In genomic region chr2:172370411-172371223, GRCm38 (mm10) we compare ENCODE assay signal across 8 mouse cellular contexts. TPM values are rescaled to one million over a fixed set of nuclear protein-coding genes. Genes with fewer than 3 reads are reported as not detected.
DNase-seq lines count a peak whose midpoint lies in the region; ATAC-seq and TF ChIP-seq lines count a peak whose summit lies in the region.

Gene Aurka (minus strand): TSS chr2:172370535.
Gene Cstf1 (plus strand): TSS chr2:172370681.

- no peaks in the 10 kb centered on the region for H3K9me3 ChIP-seq in hindbrain, postnatal 0 days (ENCODE audit: low read length)

- peak within 1 kb of the TSS; percentile 98 for H3K27ac ChIP-seq in gastrocnemius, adult 2 months
- peak within 1 kb of the TSS; percentile 91 for H3K27ac ChIP-seq in hindbrain, postnatal 0 days
- peak within 1 kb of the TSS; percentile 93 for H3K27ac ChIP-seq in left cerebral cortex, adult 2 months

- no peak for TF ChIP-seq CTCF in gastrocnemius, adult 2 months (IDR thresholded peaks at IDR 0.05)
- no peak for TF ChIP-seq CTCF in hindbrain, postnatal 0 days (IDR thresholded peaks at IDR 0.05; ENCODE audit: low read depth)
- TF ChIP-seq CTCF in left cerebral cortex, adult 2 months (IDR thresholded peaks at IDR 0.05): no peak

- peaks cover 7% of the 10 kb centered on the region for H3K4me1 ChIP-seq in hindbrain, postnatal 0 days (ENCODE audit: insufficient read depth, low read length)

- peak; percentile 95 for ATAC-seq in common myeloid progenitor, adult 5-6 weeks (replicated peaks; ENCODE audit: low read depth, poor library complexity, severe bottlenecking)
- peak; percentile 99 for ATAC-seq in hindbrain, postnatal 0 days
- peak; percentile 90 for ATAC-seq in megakaryocyte, adult 5-6 weeks (ENCODE audit: poor library complexity, severe bottlenecking)

- no peaks in the 10 kb centered on the region for H3K27me3 ChIP-seq in hindbrain, postnatal 0 days (ENCODE audit: insufficient read depth, low read length)

- H3K4me3 ChIP-seq in gastrocnemius, adult 2 months: peak within 1 kb of the TSS; percentile 91
- peak within 1 kb of the TSS; percentile 95 for H3K4me3 ChIP-seq in hindbrain, postnatal 0 days (ENCODE audit: low read length)
- H3K4me3 ChIP-seq in left cerebral cortex, adult 2 months: peak within 1 kb of the TSS; percentile 66

- WGBS in hindbrain, postnatal 0 days: under 1% methylated on average over 66 of the region's 66 CpGs

- H3K4me2 ChIP-seq in hindbrain, postnatal 0 days (ENCODE audit: low read depth, low read length): peak within 1 kb of the TSS; percentile 92

- peak within 1 kb of the TSS; percentile 96 for H3K9ac ChIP-seq in hindbrain, postnatal 0 days (replicated peaks; ENCODE audit: low read length)

- DNase-seq in ZHBTc4 (ENCODE audit: low read depth, low spot score): peak; percentile 98
- peak; percentile 97 for DNase-seq in gastrocnemius, adult 2 months
- peak; percentile 97 for DNase-seq in hindbrain, postnatal 0 days (ENCODE audit: low spot score)
- DNase-seq in left cerebral cortex, adult 2 months (ENCODE audit: extremely low spot score in 1 of 2, low spot score in 2 of 2): peak; percentile 93 to 94
- peak; percentile 96 to 97 for DNase-seq in right cerebral cortex, adult 2 months (ENCODE audit: low spot score in 2 of 2)
- peak; percentile 95 for DNase-seq in urinary bladder, postnatal 14 days (ENCODE audit: low spot score)

- intact Hi-C loops in gastrocnemius, adult 2 months (cut with DNase I): loop anchor here (2.0 to 10.0 kb wide), 3 partner anchors 24 to 644 kb away; partner anchors contain the start of gene Rtf2
- intact Hi-C loops in left cerebral cortex, adult 2 months (cut with DNase I): loop anchor here (2.0 kb wide), 2 partner anchors 26 to 70 kb away; partner anchors contain the start of genes Fam210b and Rtf2

- peaks cover 26% of the 10 kb centered on the region for H3K36me3 ChIP-seq in hindbrain, postnatal 0 days (ENCODE audit: insufficient read depth, low read length)

RNA-seq across cellular contexts. Expression of gene Aurka, which starts in this region (rescaled TPM):
- total RNA-seq in common myeloid progenitor, adult 5-6 weeks (2017): 56.2 and 57.1 TPM in 2 replicates
- total RNA-seq in gastrocnemius, adult 2 months (2021): 1 to 10 TPM; 4.4 to 9.9 TPM
- total RNA-seq in hindbrain, postnatal 0 days (2014; rRNA removed): 10.4 and 13.7 TPM in 2 replicates
- 10.9 and 12.9 TPM in 2 replicates for polyA plus RNA-seq in hindbrain, postnatal 0 days (2015; fragmentation: Nextera tagmentation; extraction: Ambion mirVana)
- 1 to 10 TPM in 1 of 2 experiments, under 1 TPM in 1; 0.87 to 1.2 TPM for total RNA-seq in left cerebral cortex, adult 2 months (2021)
- 46.6 and 51.4 TPM in 2 replicates for total RNA-seq in megakaryocyte, adult 5-6 weeks (2015)
- 79.4 and 81.0 TPM in 2 replicates for total RNA-seq in megakaryocyte, adult 5-6 weeks (2017)

RNA-seq across cellular contexts. Expression of gene Cstf1, which starts in this region (rescaled TPM):
- total RNA-seq in common myeloid progenitor, adult 5-6 weeks (2017): 40.3 and 52.1 TPM in 2 replicates
- total RNA-seq in gastrocnemius, adult 2 months (2021): 10 to 100 TPM; 17.0 to 20.6 TPM
- total RNA-seq in hindbrain, postnatal 0 days (2014; rRNA removed): 40.1 and 47.1 TPM in 2 replicates
- 25.6 and 27.6 TPM in 2 replicates for polyA plus RNA-seq in hindbrain, postnatal 0 days (2015; fragmentation: Nextera tagmentation; extraction: Ambion mirVana)
- total RNA-seq in left cerebral cortex, adult 2 months (2021): 10 to 100 TPM; 22.1 to 23.8 TPM
- total RNA-seq in megakaryocyte, adult 5-6 weeks (2015): 18.5 and 19.7 TPM in 2 replicates
- 34.4 and 39.7 TPM in 2 replicates for total RNA-seq in megakaryocyte, adult 5-6 weeks (2017)

Comparison
In these comparisons a context has a peak if more than half of its experiments do, and no peak if none do; other contexts are left out.
1. Peak in every context shown above with its lines: DNase-seq, ATAC-seq, H3K4me3 ChIP-seq and H3K27ac ChIP-seq.